Mouse (Mus musculus) lung, embryonic 14.5 days (tissue): ENCODE data around the gene Olfr370. TPM values are rescaled to one million over a fixed set of nuclear protein-coding genes. Genes with fewer than 3 reads are reported as not detected.
A peak's percentile ranks its signal among the peaks of the same experiment; 100 is the strongest.
"Not testable (repeated sequence)": the region's sequence is repeated elsewhere in the genome, so short reads cannot be mapped to it uniquely, and the experiment has no call there.

Experiments
- ATAC-seq: fragments of 200-750 bp; cut with Nextera tagmentation; 2 replicates; pipeline ENCODE4 v1.8.0; 2017; ENCODE audit warnings: mild to moderate bottlenecking, moderate TSS enrichment, moderate library complexity; ENCODE audit not compliant: insufficient read depth
- DNase-seq: peaks from one replicate; pipeline ENCODE4 v3.0.0-alpha.2; 2015
- H3K27ac ChIP-seq: fragments of 300-500 bp; sonication (generic); 2 replicates; pipeline ENCODE4 v1.5.1; 2014; ENCODE audit warnings: low read depth, mild to moderate bottlenecking, moderate library complexity
- H3K27me3 ChIP-seq: fragments of 300-500 bp; sonication (generic); 2 replicates; pipeline ENCODE4 v1.6.1; 2014; ENCODE audit warnings: low read length, control low read depth; ENCODE audit not compliant: insufficient read depth
- H3K36me3 ChIP-seq: fragments of 300-500 bp; sonication (generic); 2 replicates; pipeline ENCODE4 v1.6.1; 2014; ENCODE audit warnings: control low read depth; ENCODE audit not compliant: insufficient read depth
- H3K4me1 ChIP-seq: fragments of 300-500 bp; sonication (generic); 2 replicates; pipeline ENCODE4 v1.6.1; 2014; ENCODE audit warnings: antibody characterized with exemption, control low read depth; ENCODE audit not compliant: insufficient read depth
- H3K4me2 ChIP-seq: fragments of 300-500 bp; sonication (generic); 2 replicates; pipeline ENCODE4 v1.6.1; 2014; ENCODE audit warnings: mild to moderate bottlenecking
- H3K4me3 ChIP-seq: fragments of 300-500 bp; sonication (generic); 2 replicates; pipeline ENCODE4 v1.5.1; 2014; ENCODE audit warnings: low read depth, low read length
- H3K9ac ChIP-seq: fragments of 300-500 bp; sonication (generic); 2 replicates; pipeline ENCODE4 v1.6.1; 2014
- H3K9me3 ChIP-seq: fragments of 300-500 bp; sonication (generic); 2 replicates; pipeline ENCODE4 v1.6.1; 2016; ENCODE audit warnings: low read depth, low read length, control low read depth
- CTCF ChIP-seq: IDR thresholded peaks from 2 replicates; pipeline ENCODE4 v1.5.1; 2016; ENCODE audit warnings: antibody characterized with exemption, low read depth
- WGBS: fragments of 180-500 bp; shearing (Covaris S2); extraction: QIAGEN DNeasy Blood & Tissue Kit; methylation state at CpG from one replicate; pipeline ENCODE4 v1.1.7; 2014; 5-methylcytosine and 5-hydroxymethylcytosine counted together
- polyA plus RNA-seq: library from polyadenylated mRNA; unstranded; fragments of >200 nt; fragmentation: Nextera tagmentation; extraction: Ambion mirVana; gene quantifications from 2 replicates; pipeline ENCODE4 v1.2.1, GENCODE M21; 2014

Gene Olfr370
- not detected in 2 replicates for polyA plus RNA-seq

DNA sequence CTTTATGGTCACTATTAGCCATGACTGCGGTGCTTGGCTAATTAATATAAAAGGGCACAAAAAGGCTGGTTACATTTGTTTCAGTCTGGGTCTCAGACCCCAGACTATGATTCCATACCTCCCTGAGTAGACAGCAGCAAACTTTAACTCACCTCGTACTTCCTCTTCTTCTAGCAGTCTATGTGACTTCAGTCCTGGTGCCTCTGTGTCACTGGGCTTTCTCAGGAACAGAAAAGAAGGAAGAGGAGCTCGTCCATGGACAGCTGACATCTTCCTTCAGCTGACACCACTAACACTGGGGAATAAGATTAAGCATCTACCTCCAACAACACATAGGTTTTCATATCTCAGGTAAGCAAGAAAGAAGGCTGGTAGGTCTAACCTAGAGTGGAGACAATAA, at the start of gene Olfr370:
Olfr370 (plus strand) TSS at position 45 of the 400 bp plus-strand sequence.
- DNase-seq = no peak
- ATAC-seq = no peak
- Histone ChIP-seq H3K9ac (no peak within 1 kb of the TSS), H3K4me2 (no peak within 1 kb of the TSS), H3K36me3 (no peaks in the 10 kb centered on the region), H3K4me1 (no peaks in the 10 kb centered on the region), H3K27me3 (no peaks in the 10 kb centered on the region), H3K4me3 (no peak within 1 kb of the TSS), H3K27ac (no peak within 1 kb of the TSS), H3K9me3 (no peaks in the 10 kb centered on the region)
- no peak for TF ChIP-seq CTCF
- 75% methylated on average over 3 of the region's 3 CpGs for WGBS

DNA sequence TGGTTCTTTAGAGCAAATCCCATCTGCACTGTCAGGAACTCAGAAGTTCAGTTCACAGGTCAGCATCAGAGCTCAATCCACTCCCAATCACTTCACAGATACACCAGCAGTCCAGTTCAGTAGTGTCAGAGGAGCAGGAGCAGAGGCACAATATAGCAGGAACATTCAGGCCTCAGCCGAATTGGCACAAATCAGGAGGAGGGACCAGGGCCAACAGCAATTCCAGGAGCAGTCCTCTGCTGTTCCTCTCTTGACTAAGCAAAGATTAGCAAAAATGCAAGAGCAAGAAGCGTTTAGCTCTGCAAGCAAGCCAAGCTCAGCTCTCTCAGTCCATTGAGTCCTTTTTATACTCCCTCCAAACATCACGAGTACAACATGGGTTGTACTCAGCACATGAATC, 23.9 kb upstream of the Olfr370 start:
- Histone ChIP-seq H3K36me3 (no peaks in the 10 kb centered on the region), H3K27me3 (no peaks in the 10 kb centered on the region), H3K4me2 (no peak overlapping the region), H3K9me3 (no peaks in the 10 kb centered on the region), H3K4me3 (no peak overlapping the region), H3K27ac (no peak overlapping the region), H3K4me1 (no peaks in the 10 kb centered on the region), H3K9ac (no peak overlapping the region)
- WGBS = 79% methylated on average over 3 of the region's 3 CpGs
- TF ChIP-seq CTCF = no peak
- no peak for DNase-seq
- ATAC-seq = no peak

- H3K4me2 ChIP-seq = no peak overlapping the region
- 45% methylated on average over 3 of the region's 3 CpGs for WGBS
- no peak overlapping the region for H3K27ac ChIP-seq
- no peak overlapping the region for H3K9ac ChIP-seq
- H3K4me3 ChIP-seq = no peak overlapping the region
- H3K9me3 ChIP-seq = no peaks in the 10 kb centered on the region
- TF ChIP-seq CTCF = no peak
- H3K36me3 ChIP-seq = no peaks in the 10 kb centered on the region
- no peaks in the 10 kb centered on the region for H3K4me1 ChIP-seq
- peak; percentile 91 for ATAC-seq
- H3K27me3 ChIP-seq = no peaks in the 10 kb centered on the region
- DNase-seq = peak; percentile 72
These were observed 15.1 kb upstream of the Olfr370 start for GRCm38 (mm10) chr8:83520432-83520831.

GRCm38 (mm10) chr8:83520907-83521306, 14.7 kb upstream of the Olfr370 start:
- H3K4me2 ChIP-seq, H3K27ac ChIP-seq, H3K9me3 ChIP-seq, H3K4me1 ChIP-seq, H3K9ac ChIP-seq, H3K4me3 ChIP-seq, H3K36me3 ChIP-seq, H3K27me3 ChIP-seq: not testable (repeated sequence)
- 37% methylated on average over 3 of the region's 3 CpGs for WGBS
- DNase-seq = peak; percentile 28
- peak; percentile 75 for ATAC-seq

DNA sequence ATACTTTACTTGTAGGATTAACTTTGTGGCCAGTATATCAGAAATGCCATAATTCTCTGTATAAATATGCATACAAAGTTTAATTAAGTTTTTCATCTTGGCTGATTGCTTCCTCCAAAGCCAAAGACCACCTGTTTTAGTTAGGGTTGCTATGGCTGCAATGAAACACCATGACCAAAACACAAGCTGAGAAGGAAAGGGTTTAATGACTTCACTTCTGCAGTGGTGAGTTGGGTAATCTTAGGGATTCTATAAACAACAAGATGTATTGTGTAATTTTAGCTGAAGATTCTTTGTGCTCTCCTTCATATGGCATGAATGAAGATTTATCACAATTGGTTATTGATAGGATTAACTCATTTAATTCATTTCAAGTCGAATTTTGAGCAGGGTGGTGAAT, 14.3 kb upstream of the Olfr370 start:
- no peaks in the 10 kb centered on the region for H3K9me3 ChIP-seq
- H3K4me1 ChIP-seq = no peaks in the 10 kb centered on the region
- WGBS = 33% methylated on average over 1 of the region's 1 CpGs
- H3K36me3 ChIP-seq = no peaks in the 10 kb centered on the region
- DNase-seq = peak; percentile 18
- no peak for TF ChIP-seq CTCF
- H3K4me2 ChIP-seq = no peak overlapping the region
- no peak overlapping the region for H3K27ac ChIP-seq
- peak; percentile 28; the same call in 1 of the 2 replicates for ATAC-seq
- no peak overlapping the region for H3K9ac ChIP-seq
- no peaks in the 10 kb centered on the region for H3K27me3 ChIP-seq
- H3K4me3 ChIP-seq = no peak overlapping the region

DNA sequence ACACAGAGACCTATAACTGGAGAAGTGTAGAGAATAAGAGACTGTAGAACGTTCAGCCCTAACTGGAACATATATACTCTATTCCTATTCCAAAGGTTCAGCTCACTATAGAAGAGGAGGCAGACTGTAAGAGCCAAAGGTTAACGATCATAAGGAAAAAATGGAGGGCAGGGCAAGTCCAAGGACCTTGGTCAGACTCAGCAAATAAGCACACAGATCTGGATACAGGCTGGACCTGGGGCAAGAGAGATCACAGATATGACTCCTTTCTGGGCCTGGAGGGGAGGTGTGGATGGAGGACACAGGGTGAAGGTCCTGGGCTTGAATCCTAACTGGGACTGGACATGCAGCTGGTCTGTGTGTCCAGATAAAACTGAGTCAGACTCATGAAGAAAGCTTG, 778 bp upstream of the Olfr370 start:
- Histone ChIP-seq H3K4me2 (no peak overlapping the region), H3K9me3 (no peaks in the 10 kb centered on the region), H3K4me3 (no peak overlapping the region), H3K4me1 (no peaks in the 10 kb centered on the region), H3K27me3 (no peaks in the 10 kb centered on the region), H3K9ac (no peak overlapping the region), H3K27ac (no peak overlapping the region), H3K36me3 (no peaks in the 10 kb centered on the region)
- DNase-seq = no peak
- no peak for TF ChIP-seq CTCF
- no peak for ATAC-seq
- 82% methylated on average over 2 of the region's 2 CpGs for WGBS

DNA sequence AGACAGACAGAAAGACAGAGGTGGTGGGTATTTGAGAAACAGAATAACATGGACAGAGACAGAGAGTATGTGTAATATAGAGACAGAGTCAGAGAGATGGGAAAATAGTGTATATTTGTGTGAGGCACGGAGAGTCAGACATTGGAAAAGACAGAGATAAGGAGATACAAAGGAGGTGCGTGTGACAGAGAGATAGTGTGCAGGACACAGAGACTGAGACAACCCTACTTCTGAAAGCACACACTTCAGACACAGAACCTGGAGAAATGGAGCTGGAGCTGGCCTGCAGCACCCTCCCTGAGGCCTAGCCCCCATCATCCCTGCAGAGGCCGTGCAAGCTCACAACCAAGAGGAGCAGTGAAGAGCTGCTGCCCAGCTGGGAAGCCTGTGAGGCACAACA, 27.1 kb downstream of the Olfr370 start:
- Histone ChIP-seq H3K4me2 (no peak overlapping the region), H3K4me1 (no peaks in the 10 kb centered on the region), H3K36me3 (no peaks in the 10 kb centered on the region), H3K4me3 (no peak overlapping the region), H3K9ac (no peak overlapping the region), H3K9me3 (no peaks in the 10 kb centered on the region), H3K27me3 (no peaks in the 10 kb centered on the region), H3K27ac (no peak overlapping the region)
- ATAC-seq = no peak
- no peak for TF ChIP-seq CTCF
- WGBS = 74% methylated on average over 3 of the region's 3 CpGs
- no peak for DNase-seq

GRCm38 (mm10) chr8:83563246-83563645, 27.7 kb downstream of the Olfr370 start:
- Histone ChIP-seq H3K9me3 (no peaks in the 10 kb centered on the region), H3K27ac (no peak overlapping the region), H3K36me3 (no peaks in the 10 kb centered on the region), H3K4me1 (no peaks in the 10 kb centered on the region; the same call in 1 of the 2 replicates), H3K9ac (no peak overlapping the region), H3K4me3 (no peak overlapping the region), H3K27me3 (no peaks in the 10 kb centered on the region), H3K4me2 (no peak overlapping the region)
- WGBS = 71% methylated on average over 4 of the region's 4 CpGs
- ATAC-seq (no peak), DNase-seq (no peak)
- no peak for TF ChIP-seq CTCF
